Mouse (Mus musculus): Measurements from ENCODE around the gene Defb25.

The Defb25 gene

GRCm38 (mm10) chr2:152622953-152623352, at the start of gene Defb25:
TSS of gene Defb25 (minus strand) at chr2:152623053.
- no peak for TF ChIP-seq GATA4 (IDR thresholded peaks at IDR 0.05; ENCODE audit: insufficient replicate concordance, low read length)

- no peak for TF ChIP-seq GATA4 (IDR thresholded peaks at IDR 0.05; ENCODE audit: insufficient replicate concordance, low read length)
These were observed 49.3 kb upstream of the Defb25 start for GRCm38 (mm10) chr2:152672166-152672565.

GRCm38 (mm10) chr2:152671642-152671999, 48.8 kb upstream of the Defb25 start:
- no peak for TF ChIP-seq GATA4 (IDR thresholded peaks at IDR 0.05; ENCODE audit: insufficient replicate concordance, low read length)

- TF ChIP-seq GATA4 (IDR thresholded peaks at IDR 0.05; ENCODE audit: insufficient replicate concordance, low read length) = no peak
These were observed 48.3 kb upstream of the Defb25 start for GRCm38 (mm10) chr2:152670983-152671641.

- no peak for TF ChIP-seq GATA4 (IDR thresholded peaks at IDR 0.05; ENCODE audit: insufficient replicate concordance, low read length)
These were observed 47.0 kb upstream of the Defb25 start for GRCm38 (mm10) chr2:152669639-152670484.

- no peak for TF ChIP-seq GATA4 (IDR thresholded peaks at IDR 0.05; ENCODE audit: insufficient replicate concordance, low read length)
These were observed 46.4 kb upstream of the Defb25 start, which contains the start of gene H13 for GRCm38 (mm10) chr2:152669256-152669638. TSS of gene H13 (plus strand) at chr2:152669461.

GRCm38 (mm10) chr2:152661163-152661562, 38.3 kb upstream of the Defb25 start:
- no peak for TF ChIP-seq GATA4 (IDR thresholded peaks at IDR 0.05; ENCODE audit: insufficient replicate concordance, low read length)

GRCm38 (mm10) chr2:152657398-152657797, 34.5 kb upstream of the Defb25 start:
- no peak for TF ChIP-seq GATA4 (IDR thresholded peaks at IDR 0.05; ENCODE audit: insufficient replicate concordance, low read length)

- no peak for TF ChIP-seq GATA4 (IDR thresholded peaks at IDR 0.05; ENCODE audit: insufficient replicate concordance, low read length)
These were observed 31.2 kb upstream of the Defb25 start for GRCm38 (mm10) chr2:152653874-152654715.

GRCm38 (mm10) chr2:152652901-152653620, 30.2 kb upstream of the Defb25 start:
- TF ChIP-seq GATA4 (IDR thresholded peaks at IDR 0.05; ENCODE audit: insufficient replicate concordance, low read length) = no peak

GRCm38 (mm10) chr2:152639406-152640113, 16.7 kb upstream of the Defb25 start:
- TF ChIP-seq GATA4 (IDR thresholded peaks at IDR 0.05; ENCODE audit: insufficient replicate concordance, low read length) = no peak

- TF ChIP-seq GATA4 (IDR thresholded peaks at IDR 0.05; ENCODE audit: insufficient replicate concordance, low read length) = no peak
These were observed 16.0 kb upstream of the Defb25 start for GRCm38 (mm10) chr2:152638865-152639264.

GRCm38 (mm10) chr2:152637381-152637780, 14.5 kb upstream of the Defb25 start:
- TF ChIP-seq GATA4 (IDR thresholded peaks at IDR 0.05; ENCODE audit: insufficient replicate concordance, low read length) = no peak

GRCm38 (mm10) chr2:152637006-152637322, 14.1 kb upstream of the Defb25 start:
- no peak for TF ChIP-seq GATA4 (IDR thresholded peaks at IDR 0.05; ENCODE audit: insufficient replicate concordance, low read length)

All from liver, adult (tissue).